Mouse (Mus musculus): ENCODE results near the gene Ms4a13. TPM values are rescaled to one million over a fixed set of nuclear protein-coding genes. Genes with fewer than 3 reads are reported as not detected.

Gene Ms4a13
- polyA plus RNA-seq (2012; rRNA removed), result not detected in 2 replicates

- WGBS, result 87% methylated on average over 12 of the region's 12 CpGs
- Histone ChIP-seq H3K4me3 (ENCODE audit: extremely low read depth, insufficient read depth, insufficient read length) (no peak within 1 kb of the TSS), H3K27ac (ENCODE audit: insufficient read depth, low read length) (no peak within 1 kb of the TSS)
Observed at GRCm38 (mm10) chr19:11196546-11196945, at the start of gene Ms4a13. Ms4a13 (minus strand) TSS chr19:11196737.

GRCm38 (mm10) chr19:11244230-11244629 is 47.7 kb upstream of the Ms4a13 start:
- Histone ChIP-seq H3K36me3 (ENCODE audit: control insufficient read depth, insufficient read depth, low read length) (no peaks in the 10 kb centered on the region), H3K27ac (ENCODE audit: insufficient read depth, low read length) (peak overlapping the region; percentile 58), H3K4me3 (ENCODE audit: extremely low read depth, insufficient read depth, insufficient read length) (no peak overlapping the region), H3K27me3 (ENCODE audit: control insufficient read depth, insufficient read depth, low read length) (no peaks in the 10 kb centered on the region), H3K4me1 (ENCODE audit: control insufficient read depth, insufficient read depth, insufficient read length) (peaks cover 7% of the 10 kb centered on the region)
- DNase-seq (ENCODE audit: low read depth in 1 of 2, low spot score in 2 of 2), result peak; percentile 36 to 59
- no peak for TF ChIP-seq CTCF (IDR thresholded peaks at IDR 0.05; ENCODE audit: extremely low read depth, insufficient read depth, insufficient read length, insufficient replicate concordance)
- TF ChIP-seq POLR2A (IDR thresholded peaks at IDR 0.05; ENCODE audit: low read depth, low read length), result no peak

More at GRCm38 (mm10) chr19:11196546-11196945, at the start of gene Ms4a13:
- H3K36me3 ChIP-seq (ENCODE audit: control insufficient read depth, insufficient read depth, low read length), result no peaks in the 10 kb centered on the region
- no peak for DNase-seq (ENCODE audit: low read depth in 1 of 2, low spot score in 2 of 2)
- no peaks in the 10 kb centered on the region for H3K4me1 ChIP-seq (ENCODE audit: control insufficient read depth, insufficient read depth, insufficient read length)
- H3K27me3 ChIP-seq (ENCODE audit: control insufficient read depth, insufficient read depth, low read length), result no peaks in the 10 kb centered on the region
- no peak for TF ChIP-seq POLR2A (IDR thresholded peaks at IDR 0.05; ENCODE audit: low read depth, low read length)
- TF ChIP-seq CTCF (IDR thresholded peaks at IDR 0.05; ENCODE audit: extremely low read depth, insufficient read depth, insufficient read length, insufficient replicate concordance), result no peak

GRCm38 (mm10) chr19:11242560-11242959 is 46.0 kb upstream of the Ms4a13 start:
- no peak for DNase-seq (ENCODE audit: low read depth in 1 of 2, low spot score in 2 of 2)
- Histone ChIP-seq H3K27ac (ENCODE audit: insufficient read depth, low read length) (no peak overlapping the region), H3K4me1 (ENCODE audit: control insufficient read depth, insufficient read depth, insufficient read length) (peaks cover 7% of the 10 kb centered on the region), H3K27me3 (ENCODE audit: control insufficient read depth, insufficient read depth, low read length) (no peaks in the 10 kb centered on the region), H3K36me3 (ENCODE audit: control insufficient read depth, insufficient read depth, low read length) (no peaks in the 10 kb centered on the region), H3K4me3 (ENCODE audit: extremely low read depth, insufficient read depth, insufficient read length) (no peak overlapping the region)
- TF ChIP-seq POLR2A (IDR thresholded peaks at IDR 0.05; ENCODE audit: low read depth, low read length) (no peak), CTCF (IDR thresholded peaks at IDR 0.05; ENCODE audit: extremely low read depth, insufficient read depth, insufficient read length, insufficient replicate concordance) (no peak)
- whole genome bisulfite sequencing, result 88% methylated on average over 5 of the region's 5 CpGs

GRCm38 (mm10) chr19:11235820-11236219 is 39.3 kb upstream of the Ms4a13 start:
- no peaks in the 10 kb centered on the region for H3K27me3 ChIP-seq (ENCODE audit: control insufficient read depth, insufficient read depth, low read length)
- no peaks in the 10 kb centered on the region for H3K36me3 ChIP-seq (ENCODE audit: control insufficient read depth, insufficient read depth, low read length)
- no peak for DNase-seq (ENCODE audit: low read depth in 1 of 2, low spot score in 2 of 2)
- no peak for TF ChIP-seq POLR2A (IDR thresholded peaks at IDR 0.05; ENCODE audit: low read depth, low read length)
- no peak for TF ChIP-seq CTCF (IDR thresholded peaks at IDR 0.05; ENCODE audit: extremely low read depth, insufficient read depth, insufficient read length, insufficient replicate concordance)
- no peak overlapping the region for H3K4me3 ChIP-seq (ENCODE audit: extremely low read depth, insufficient read depth, insufficient read length)
- no peak overlapping the region for H3K27ac ChIP-seq (ENCODE audit: insufficient read depth, low read length)
- no peaks in the 10 kb centered on the region; the same call in 1 of the 2 replicates for H3K4me1 ChIP-seq (ENCODE audit: control insufficient read depth, insufficient read depth, insufficient read length)

DNA sequence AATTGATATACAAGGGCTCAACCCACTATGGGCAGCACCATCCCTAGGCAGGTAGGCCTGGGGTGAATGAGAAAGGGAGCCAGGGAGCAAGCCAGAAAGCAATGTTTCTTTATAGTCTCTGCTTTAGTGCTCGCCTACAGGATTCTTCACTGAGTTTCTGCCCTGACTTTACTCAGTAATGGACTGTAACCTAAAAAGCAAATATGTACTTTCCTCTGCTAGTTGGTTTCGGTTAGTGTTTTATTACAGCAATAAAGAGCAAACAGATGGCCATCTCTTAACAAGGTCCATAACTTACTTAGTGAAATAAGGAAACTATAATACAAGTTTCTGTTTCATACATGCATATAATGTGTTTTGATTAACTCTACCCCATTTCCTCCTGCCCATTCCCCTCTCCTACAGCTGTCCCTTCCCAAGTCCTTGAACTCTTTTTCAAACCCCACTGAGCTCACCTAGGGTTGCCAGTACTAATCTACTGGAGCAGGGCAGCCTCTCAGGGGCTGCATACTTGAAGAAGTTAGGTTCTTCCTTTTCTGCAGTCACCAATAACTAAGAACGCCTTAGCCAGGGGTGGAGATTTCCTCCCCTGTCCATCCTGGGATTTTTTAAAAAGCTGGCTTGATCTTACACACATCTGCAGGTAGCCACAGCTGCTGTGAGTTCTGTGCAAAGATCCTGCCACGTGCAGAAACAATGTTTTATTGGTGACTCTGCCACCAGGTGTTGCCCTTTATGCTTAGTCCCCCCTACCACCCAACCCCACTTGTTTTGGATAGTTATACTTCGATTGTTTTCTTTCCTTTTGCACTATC is 38.6 kb upstream of the Ms4a13 start:
- TF ChIP-seq CTCF (IDR thresholded peaks at IDR 0.05; ENCODE audit: extremely low read depth, insufficient read depth, insufficient read length, insufficient replicate concordance) (no peak), POLR2A (IDR thresholded peaks at IDR 0.05; ENCODE audit: low read depth, low read length) (no peak)
- Histone ChIP-seq H3K27ac (ENCODE audit: insufficient read depth, low read length) (no peak overlapping the region), H3K4me1 (ENCODE audit: control insufficient read depth, insufficient read depth, insufficient read length) (no peaks in the 10 kb centered on the region; the same call in 1 of the 2 replicates), H3K36me3 (ENCODE audit: control insufficient read depth, insufficient read depth, low read length) (no peaks in the 10 kb centered on the region), H3K27me3 (ENCODE audit: control insufficient read depth, insufficient read depth, low read length) (no peaks in the 10 kb centered on the region), H3K4me3 (ENCODE audit: extremely low read depth, insufficient read depth, insufficient read length) (no peak overlapping the region)
- no peak for DNase-seq (ENCODE audit: low read depth in 1 of 2, low spot score in 2 of 2)
- WGBS, result 77% methylated on average over 5 of the region's 5 CpGs

GRCm38 (mm10) chr19:11234244-11234643 is 37.7 kb upstream of the Ms4a13 start:
- Histone ChIP-seq H3K4me3 (ENCODE audit: extremely low read depth, insufficient read depth, insufficient read length) (no peak overlapping the region), H3K36me3 (ENCODE audit: control insufficient read depth, insufficient read depth, low read length) (no peaks in the 10 kb centered on the region), H3K27ac (ENCODE audit: insufficient read depth, low read length) (no peak overlapping the region), H3K4me1 (ENCODE audit: control insufficient read depth, insufficient read depth, insufficient read length) (no peaks in the 10 kb centered on the region; the same call in 1 of the 2 replicates), H3K27me3 (ENCODE audit: control insufficient read depth, insufficient read depth, low read length) (no peaks in the 10 kb centered on the region)
- no peak for DNase-seq (ENCODE audit: low read depth in 1 of 2, low spot score in 2 of 2)
- 66% methylated on average over 5 of the region's 5 CpGs for WGBS
- TF ChIP-seq POLR2A (IDR thresholded peaks at IDR 0.05; ENCODE audit: low read depth, low read length) (no peak), CTCF (IDR thresholded peaks at IDR 0.05; ENCODE audit: extremely low read depth, insufficient read depth, insufficient read length, insufficient replicate concordance) (no peak)

DNA sequence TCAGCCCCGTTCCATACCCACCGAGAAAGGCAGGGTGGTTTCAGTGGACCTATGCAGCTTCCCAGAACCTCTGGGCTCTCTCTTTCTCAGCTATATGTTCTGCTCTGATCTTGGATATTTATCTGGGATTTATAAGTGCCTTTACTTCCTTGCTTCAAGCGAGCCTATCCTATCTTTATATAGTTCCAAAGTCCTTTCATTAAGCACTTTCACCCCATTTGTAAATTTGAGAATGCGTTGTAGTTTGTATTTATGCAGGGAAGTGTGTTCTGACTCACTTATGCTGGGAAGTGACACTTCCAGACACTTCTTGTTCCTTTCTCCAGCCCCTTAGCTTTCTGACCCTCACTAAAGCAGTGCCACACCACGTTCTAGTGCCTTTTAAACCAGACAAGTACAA is 35.8 kb upstream of the Ms4a13 start, which contains the start of gene Ms4a12:
Gene Ms4a12, minus strand, starts transcription at position 101 of the 400 bp plus-strand sequence.
- DNase-seq (ENCODE audit: low read depth in 1 of 2, low spot score in 2 of 2), result no peak
- WGBS, result 80% methylated on average over 5 of the region's 5 CpGs
- Histone ChIP-seq H3K36me3 (ENCODE audit: control insufficient read depth, insufficient read depth, low read length) (no peaks in the 10 kb centered on the region), H3K4me1 (ENCODE audit: control insufficient read depth, insufficient read depth, insufficient read length) (no peaks in the 10 kb centered on the region; the same call in 1 of the 2 replicates), H3K27ac (ENCODE audit: insufficient read depth, low read length) (no peak within 1 kb of the TSS), H3K27me3 (ENCODE audit: control insufficient read depth, insufficient read depth, low read length) (no peaks in the 10 kb centered on the region; the same call in 1 of the 2 replicates), H3K4me3 (ENCODE audit: extremely low read depth, insufficient read depth, insufficient read length) (no peak within 1 kb of the TSS)
- TF ChIP-seq CTCF (IDR thresholded peaks at IDR 0.05; ENCODE audit: extremely low read depth, insufficient read depth, insufficient read length, insufficient replicate concordance), result no peak
- no peak for TF ChIP-seq POLR2A (IDR thresholded peaks at IDR 0.05; ENCODE audit: low read depth, low read length)
